Comparison of ENCODE assay signal across 8 mouse cellular contexts in the genomic region with DNA sequence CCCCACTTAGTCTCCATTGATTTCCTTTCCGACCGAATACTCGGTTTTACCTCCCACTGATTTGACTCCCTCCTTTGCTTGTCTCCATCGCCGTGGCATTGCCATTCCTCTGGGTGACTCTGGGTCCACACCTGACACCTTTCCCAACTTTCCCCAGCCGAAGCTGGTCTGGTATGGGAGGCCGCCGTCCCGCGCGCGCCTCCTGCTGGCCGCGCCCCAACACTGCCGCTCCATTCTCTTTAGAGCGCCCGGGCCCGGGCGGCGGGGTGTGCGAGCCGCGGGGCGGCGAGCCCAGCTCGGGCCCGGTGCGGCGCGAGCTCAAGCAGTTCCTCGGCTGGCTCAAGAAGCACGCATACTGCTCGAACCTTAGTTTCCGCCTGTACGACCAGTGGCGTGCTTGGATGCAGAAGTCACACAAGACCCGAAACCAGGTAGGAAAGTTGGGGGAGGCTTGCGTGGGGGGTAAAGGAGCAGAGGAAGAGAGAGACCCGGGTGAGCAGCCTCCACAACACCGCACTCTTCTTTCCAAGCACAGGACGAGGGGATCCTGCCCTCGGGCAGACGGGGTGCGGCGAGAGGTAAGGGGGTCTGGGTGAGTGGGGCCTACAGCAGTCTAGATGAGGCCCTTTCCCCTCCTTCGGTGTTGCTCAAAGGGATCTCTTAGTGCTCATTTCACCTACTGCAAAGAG. TPM values are rescaled to one million over a fixed set of nuclear protein-coding genes. Genes with fewer than 3 reads are reported as not detected.
DNase-seq lines count a peak whose midpoint lies in the region; ATAC-seq and TF ChIP-seq lines count a peak whose summit lies in the region.

No protein-coding gene starts in this region.

- ATAC-seq in granulocyte monocyte progenitor cell, adult 5-6 weeks (replicated peaks; ENCODE audit: poor library complexity, severe bottlenecking) = peak; percentile 32
- no peak for ATAC-seq in monocyte, adult 5-6 weeks (replicated peaks; ENCODE audit: insufficient number of reproducible peaks, low FRiP score, low TSS enrichment, poor library complexity, severe bottlenecking)

- H3K4me3 ChIP-seq in C2C12 (ENCODE audit: insufficient read depth, poor library complexity, severe bottlenecking) = no peak overlapping the region
- no peak overlapping the region for H3K4me3 ChIP-seq in lung, adult 2 months (replicated peaks; ENCODE audit: extremely low read depth, low read depth, low read length)

- peaks cover 11% of the 10 kb centered on the region for H3K4me1 ChIP-seq in lung, adult 2 months (ENCODE audit: control insufficient read depth, insufficient read depth, low read length)

- no peak for TF ChIP-seq POLR2A in lung, adult 2 months (IDR thresholded peaks at IDR 0.05; ENCODE audit: borderline replicate concordance, extremely low read depth, low read depth, low read length)

- H3K27me3 ChIP-seq in C2C12 (ENCODE audit: control insufficient read depth, insufficient read depth, insufficient read length) = no peaks in the 10 kb centered on the region

- TF ChIP-seq CTCF in C2C12 (IDR thresholded peaks at IDR 0.05; ENCODE audit: control insufficient read depth, insufficient read depth, insufficient read length) = peak; percentile 94
- TF ChIP-seq CTCF in lung, adult 2 months (IDR thresholded peaks at IDR 0.05; ENCODE audit: insufficient read depth, low read length) = peak; percentile 47

- peaks cover 25% of the 10 kb centered on the region for H3K36me3 ChIP-seq in C2C12 (ENCODE audit: control insufficient read depth, insufficient read depth)

- peak; percentile 92 for DNase-seq in NIH3T3 (ENCODE audit: low read depth)
- DNase-seq in embryo, embryonic 10 days (ENCODE audit: low spot score) = peak; percentile 75
- DNase-seq in kidney, adult 18-20 months = peak; percentile 78
- DNase-seq in lung, adult 2 months = peak; percentile 59
- peak; percentile 77 for DNase-seq in retina, postnatal 1 day

- H3K79me3 ChIP-seq in C2C12 (ENCODE audit: low read depth) = peaks cover 14% of the 10 kb centered on the region

- peaks cover 30% of the 10 kb centered on the region for H3K79me2 ChIP-seq in C2C12 (ENCODE audit: control insufficient read depth, insufficient read depth)

- 19% methylated on average over 46 of the region's 46 CpGs for WGBS in lung, adult 2 months

- peak overlapping the region; percentile 48 for H3ac ChIP-seq in C2C12 (ENCODE audit: control insufficient read depth, insufficient read length, low read depth)

TF ChIP-seq in C2C12, 6 proteins besides CTCF, POLR2A, EP300 and RAD21:
- TF ChIP-seq CEBPB (IDR thresholded peaks at IDR 0.05; ENCODE audit: low read depth) = no peak
- no peak for TF ChIP-seq MYOG (IDR thresholded peaks at IDR 0.05; ENCODE audit: control insufficient read depth, extremely low read depth, insufficient read length)
- TF ChIP-seq USF1 (IDR thresholded peaks at IDR 0.05; ENCODE audit: low read depth) = no peak
- TF ChIP-seq FOSL1 (IDR thresholded peaks at IDR 0.05; ENCODE audit: insufficient read depth, low read length, poor library complexity, severe bottlenecking) = no peak
- no peak for TF ChIP-seq MYOD1 (IDR thresholded peaks at IDR 0.05; ENCODE audit: control insufficient read depth, insufficient read length, low read depth)
- no peak for TF ChIP-seq MAX (IDR thresholded peaks at IDR 0.05)

RNA-seq across cellular contexts. Expression of gene Rex1bd, which starts 3.3 kb away (rescaled TPM):
- 199 TPM for polyA plus RNA-seq in C2C12 (2012; fragmentation: generic; extraction: Trizol)
- total RNA-seq in granulocyte monocyte progenitor cell, adult 5-6 weeks (2014; fragmentation: Nextera tagmentation) = 21.7 and 30.2 TPM in 2 replicates
- total RNA-seq in granulocyte monocyte progenitor cell, adult 5-6 weeks (2017) = 33.4 and 64.9 TPM in 2 replicates
- 145 and 178 TPM in 2 replicates for polyA plus RNA-seq in lung, adult 2 months (2012; rRNA removed)
- total RNA-seq in monocyte, adult 5-6 weeks (2017) = 16.6 to 32.7 TPM (median 26.1 TPM) in 3 replicates

RNA-seq across cellular contexts. Expression of gene Uba52, which starts 7.4 kb away (rescaled TPM):
- 1,556 TPM for polyA plus RNA-seq in C2C12 (2012; fragmentation: generic; extraction: Trizol)
- 2,675 and 2,799 TPM in 2 replicates for total RNA-seq in granulocyte monocyte progenitor cell, adult 5-6 weeks (2014; fragmentation: Nextera tagmentation)
- 3,231 and 3,572 TPM in 2 replicates for total RNA-seq in granulocyte monocyte progenitor cell, adult 5-6 weeks (2017)
- polyA plus RNA-seq in lung, adult 2 months (2012; rRNA removed) = 370 and 371 TPM in 2 replicates
- total RNA-seq in monocyte, adult 5-6 weeks (2017) = 1,178 to 1,886 TPM (median 1,315 TPM) in 3 replicates

RNA-seq across cellular contexts. Expression of gene Crlf1, which starts 10.2 kb away (rescaled TPM):
- polyA plus RNA-seq in C2C12 (2012; fragmentation: generic; extraction: Trizol) = 294 TPM
- not detected in 2 replicates for total RNA-seq in granulocyte monocyte progenitor cell, adult 5-6 weeks (2014; fragmentation: Nextera tagmentation)
- not detected in 2 replicates for total RNA-seq in granulocyte monocyte progenitor cell, adult 5-6 weeks (2017)
- polyA plus RNA-seq in lung, adult 2 months (2012; rRNA removed) = 27.7 and 34.3 TPM in 2 replicates
- total RNA-seq in monocyte, adult 5-6 weeks (2017) = not detected in 3 replicates

RNA-seq across cellular contexts. Expression of gene Tmem59l, which starts 16.0 kb away (rescaled TPM):
- 0.36 TPM for polyA plus RNA-seq in C2C12 (2012; fragmentation: generic; extraction: Trizol)
- not detected in 2 replicates for total RNA-seq in granulocyte monocyte progenitor cell, adult 5-6 weeks (2014; fragmentation: Nextera tagmentation)
- not detected in 2 replicates for total RNA-seq in granulocyte monocyte progenitor cell, adult 5-6 weeks (2017)
- polyA plus RNA-seq in lung, adult 2 months (2012; rRNA removed) = 10.5 and 12.2 TPM in 2 replicates
- not detected in 3 replicates for total RNA-seq in monocyte, adult 5-6 weeks (2017)

RNA-seq across cellular contexts. Expression of gene Fkbp8, which starts 24.3 kb away (rescaled TPM):
- 256 TPM for polyA plus RNA-seq in C2C12 (2012; fragmentation: generic; extraction: Trizol)
- 113 and 149 TPM in 2 replicates for total RNA-seq in granulocyte monocyte progenitor cell, adult 5-6 weeks (2014; fragmentation: Nextera tagmentation)
- 107 and 118 TPM in 2 replicates for total RNA-seq in granulocyte monocyte progenitor cell, adult 5-6 weeks (2017)
- polyA plus RNA-seq in lung, adult 2 months (2012; rRNA removed) = 361 and 369 TPM in 2 replicates
- 147 to 174 TPM (median 173 TPM) in 3 replicates for total RNA-seq in monocyte, adult 5-6 weeks (2017)
